Mouse (Mus musculus) myocyte (in vitro differentiated cells): Measurements from ENCODE around the gene Arl6. TPM values are rescaled to one million over a fixed set of nuclear protein-coding genes. Genes with fewer than 3 reads are reported as not detected.

Experiments used
- H3K27me3 ChIP-seq: one replicate; pipeline ENCODE4 v1.6.1; 2011; ENCODE audit not compliant: control insufficient read depth, insufficient read depth, insufficient read length
- H3K36me3 ChIP-seq: one replicate; pipeline ENCODE4 v1.6.1; 2011; ENCODE audit not compliant: control insufficient read depth, insufficient read depth
- H3K4me2 ChIP-seq: one replicate; pipeline ENCODE4 v1.6.1; 2011; ENCODE audit warnings: low read depth, control low read depth
- H3K4me3 ChIP-seq: one replicate; pipeline ENCODE4 v1.5.1; 2011; ENCODE audit warnings: mild to moderate bottlenecking, control low read depth, moderate library complexity
- H3K79me2 ChIP-seq: one replicate; pipeline ENCODE4 v1.6.1; 2011; ENCODE audit not compliant: control insufficient read depth, insufficient read depth
- H3ac ChIP-seq: one replicate; pipeline ENCODE4 v1.6.1; 2011; ENCODE audit not compliant: control insufficient read depth, insufficient read length
- CEBPB ChIP-seq: IDR thresholded peaks from 2 replicates; pipeline ENCODE4 v1.6.1; 2011; ENCODE audit warnings: mild to moderate bottlenecking, moderate library complexity; ENCODE audit not compliant: poor library complexity, insufficient read depth, severe bottlenecking
- E2F4 ChIP-seq: IDR thresholded peaks from one replicate; pipeline ENCODE4 v1.6.1; 2011; ENCODE audit warnings: mild to moderate bottlenecking, control low read depth, moderate library complexity; ENCODE audit not compliant: insufficient read depth
- MAX ChIP-seq: IDR thresholded peaks from one replicate; pipeline ENCODE4 v1.6.1; 2011; ENCODE audit warnings: low read depth, mild to moderate bottlenecking, control low read depth
- MYOD1 ChIP-seq, 3 experiments: IDR thresholded peaks; one replicate each; pipeline ENCODE4 v1.6.1; 2011; ENCODE audit warnings: control low read depth in 2 of 3, low read depth in 2 of 3, mild to moderate bottlenecking in 2 of 3, moderate library complexity in 1 of 3; ENCODE audit not compliant: insufficient read length in 2 of 3, control insufficient read depth in 1 of 3
- MYOG ChIP-seq, 3 experiments: IDR thresholded peaks; one replicate each; pipeline ENCODE4 v1.6.1; 2011; ENCODE audit warnings: control low read depth in 2 of 3, low read depth in 2 of 3, mild to moderate bottlenecking in 2 of 3; ENCODE audit not compliant: insufficient read length in 2 of 3, control insufficient read depth in 1 of 3, insufficient read depth in 1 of 3
- POLR2A ChIP-seq: IDR thresholded peaks from one replicate; pipeline ENCODE4 v1.6.1; 2011; ENCODE audit warnings: low read depth, mild to moderate bottlenecking, control low read depth, moderate library complexity; ENCODE audit not compliant: insufficient read length
- POLR2AphosphoS2 ChIP-seq: IDR thresholded peaks from one replicate; pipeline ENCODE4 v1.6.1; 2011; ENCODE audit warnings: low read depth, control low read depth; ENCODE audit not compliant: insufficient read length
- REST ChIP-seq: IDR thresholded peaks from one replicate; pipeline ENCODE4 v1.6.1; 2011; ENCODE audit warnings: mild to moderate bottlenecking, control low read depth, moderate library complexity; ENCODE audit not compliant: insufficient read depth, insufficient read length
- SRF ChIP-seq: IDR thresholded peaks from one replicate; pipeline ENCODE4 v1.6.1; 2011; ENCODE audit warnings: low read depth; ENCODE audit not compliant: control insufficient read depth, insufficient read length
- TCF12 ChIP-seq: IDR thresholded peaks from one replicate; pipeline ENCODE4 v1.6.1; 2011; ENCODE audit warnings: mild to moderate bottlenecking, control low read depth; ENCODE audit not compliant: poor library complexity, insufficient read depth, severe bottlenecking
- TCF3 ChIP-seq: IDR thresholded peaks from one replicate; pipeline ENCODE4 v1.6.1; 2011; ENCODE audit warnings: low read depth, control low read depth; ENCODE audit not compliant: insufficient read length
- USF1 ChIP-seq: IDR thresholded peaks from one replicate; pipeline ENCODE4 v1.6.1; 2011; ENCODE audit warnings: low read depth, mild to moderate bottlenecking, control low read depth, moderate library complexity
- polyA plus RNA-seq: library from polyadenylated mRNA; unstranded; fragments of >200 nt; fragmentation: generic; extraction: Trizol; gene quantifications from one replicate; pipeline ENCODE4 v1.2.1, GENCODE M21; 2012; ENCODE audit warnings: missing spikeins

Arl6 gene
- polyA plus RNA-seq, 1 experiment: 6.4 TPM

- Histone ChIP-seq H3K27me3 (no peaks in the 10 kb centered on the region), H3ac (no peak overlapping the region), H3K79me2 (no peaks in the 10 kb centered on the region), H3K36me3 (no peaks in the 10 kb centered on the region), H3K4me3 (no peak overlapping the region), H3K4me2 (no peak overlapping the region)
- no peak for TF ChIP-seq MYOG (IDR thresholded peaks at IDR 0.05; ENCODE audit: control insufficient read depth in 1 of 3, insufficient read depth in 1 of 3, insufficient read length in 2 of 3, low read depth in 2 of 3)
- TF ChIP-seq MYOD1 (IDR thresholded peaks at IDR 0.05; ENCODE audit: control insufficient read depth in 1 of 3, insufficient read length in 2 of 3, low read depth in 2 of 3): no peak
These were observed 68.4 kb downstream of the Arl6 start for GRCm38 (mm10) chr16:59570807-59571206.

- Histone ChIP-seq H3K79me2 (no peaks in the 10 kb centered on the region), H3K36me3 (no peaks in the 10 kb centered on the region), H3K27me3 (no peaks in the 10 kb centered on the region), H3ac (no peak overlapping the region), H3K4me3 (no peak overlapping the region), H3K4me2 (no peak overlapping the region)
- TF ChIP-seq MYOD1 (IDR thresholded peaks at IDR 0.05; ENCODE audit: control insufficient read depth in 1 of 3, insufficient read length in 2 of 3, low read depth in 2 of 3) (no peak), TCF3 (no peak), E2F4 (no peak), MAX (no peak), CEBPB (no peak)
These were observed 69.4 kb downstream of the Arl6 start for GRCm38 (mm10) chr16:59569837-59570236.

GRCm38 (mm10) chr16:59567721-59568381 is 71.3 kb downstream of the Arl6 start:
- Histone ChIP-seq H3K27me3 (no peaks in the 10 kb centered on the region), H3K36me3 (no peaks in the 10 kb centered on the region), H3K79me2 (no peaks in the 10 kb centered on the region), H3ac (no peak overlapping the region), H3K4me2 (no peak overlapping the region), H3K4me3 (no peak overlapping the region)
- no peak for TF ChIP-seq REST
- TF ChIP-seq POLR2AphosphoS2: no peak
- TF ChIP-seq USF1: no peak
- no peak for TF ChIP-seq CEBPB
- TF ChIP-seq MAX: no peak
- TF ChIP-seq POLR2A: no peak
- TF ChIP-seq MYOG (IDR thresholded peaks at IDR 0.05; ENCODE audit: control insufficient read depth in 1 of 3, insufficient read depth in 1 of 3, insufficient read length in 2 of 3, low read depth in 2 of 3): no peak
- TF ChIP-seq E2F4: no peak
- no peak for TF ChIP-seq MYOD1 (IDR thresholded peaks at IDR 0.05; ENCODE audit: control insufficient read depth in 1 of 3, insufficient read length in 2 of 3, low read depth in 2 of 3)
- no peak for TF ChIP-seq TCF3
- no peak for TF ChIP-seq TCF12
- no peak for TF ChIP-seq SRF

- Histone ChIP-seq H3K4me3 (no peak overlapping the region), H3K4me2 (no peak overlapping the region), H3K27me3 (no peaks in the 10 kb centered on the region), H3K36me3 (no peaks in the 10 kb centered on the region), H3K79me2 (no peaks in the 10 kb centered on the region), H3ac (no peak overlapping the region)
- TF ChIP-seq MAX (no peak), POLR2A (no peak)
These were observed 72.8 kb downstream of the Arl6 start for GRCm38 (mm10) chr16:59566437-59566836.

GRCm38 (mm10) chr16:59565631-59566030 is 73.6 kb downstream of the Arl6 start:
- H3ac ChIP-seq: no peak overlapping the region
- no peaks in the 10 kb centered on the region for H3K79me2 ChIP-seq
- H3K36me3 ChIP-seq: no peaks in the 10 kb centered on the region
- no peak overlapping the region for H3K4me2 ChIP-seq
- no peaks in the 10 kb centered on the region for H3K27me3 ChIP-seq
- H3K4me3 ChIP-seq: no peak overlapping the region
- TF ChIP-seq MYOG (IDR thresholded peaks at IDR 0.05; ENCODE audit: control insufficient read depth in 1 of 3, insufficient read depth in 1 of 3, insufficient read length in 2 of 3, low read depth in 2 of 3) (no peak), CEBPB (no peak), SRF (no peak), TCF3 (no peak), POLR2A (no peak), REST (no peak), E2F4 (no peak), MYOD1 (IDR thresholded peaks at IDR 0.05; ENCODE audit: control insufficient read depth in 1 of 3, insufficient read length in 2 of 3, low read depth in 2 of 3) (no peak), MAX (no peak), POLR2AphosphoS2 (no peak), TCF12 (no peak), USF1 (no peak)
